Comparison of ENCODE assay signal across 17 mouse cellular contexts in the genomic region with DNA sequence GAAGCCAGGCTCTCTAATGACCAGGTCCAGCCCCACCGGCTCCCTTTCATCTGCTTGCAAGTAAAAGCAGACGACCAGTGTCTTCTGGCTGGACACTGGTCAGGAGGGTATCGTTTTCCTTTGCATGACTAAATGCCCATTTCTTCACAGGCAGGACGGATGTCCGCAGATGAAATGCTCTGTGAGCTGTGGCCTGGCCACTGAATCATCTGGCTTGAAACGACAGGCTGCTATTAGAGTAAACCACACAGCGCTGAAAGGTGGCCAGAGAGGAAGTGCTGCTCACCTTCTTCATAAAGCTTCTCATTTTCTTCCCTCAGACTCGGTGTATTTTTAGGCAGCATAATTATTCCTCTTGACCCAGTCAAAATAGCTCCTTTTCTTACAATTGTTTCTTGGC. TPM values are rescaled to one million over a fixed set of nuclear protein-coding genes. Genes with fewer than 3 reads are reported as not detected.
DNase-seq lines count a peak whose midpoint lies in the region; ATAC-seq and TF ChIP-seq lines count a peak whose summit lies in the region.
"Had no signal": no experiment of that assay in that cellular context is flagged by ENCODE, and none has a peak within 500 bp of the region (broad histone marks: within the 10 kb centered on the region; RNA-seq: fewer than 3 reads in every experiment).

No protein-coding gene starts in this region.

- ATAC-seq in limb, embryonic 13.5 days (ENCODE audit: low FRiP score, low read depth): no peak
- ATAC-seq: forebrain, embryonic 14.5 days; liver, embryonic 12.5 days had no signal

- H3K9ac ChIP-seq in limb, embryonic 13.5 days: no peak overlapping the region
- no peak overlapping the region for H3K9ac ChIP-seq in CH12.LX (ENCODE audit: insufficient read depth, low read depth)
- H3K9ac ChIP-seq: hindbrain, embryonic 12.5 days; liver, embryonic 12.5 days; midbrain, embryonic 12.5 days had no signal

- H3K79me2 ChIP-seq in CH12.LX (replicated peaks; ENCODE audit: control insufficient read depth, extremely low read depth, insufficient read depth, poor library complexity, severe bottlenecking) (no peaks in the 10 kb centered on the region), myocyte (ENCODE audit: control insufficient read depth, insufficient read depth) (no peaks in the 10 kb centered on the region)

- H3K9me3 ChIP-seq in limb, embryonic 13.5 days: no peaks in the 10 kb centered on the region
- no peaks in the 10 kb centered on the region for H3K9me3 ChIP-seq in limb, embryonic 10.5 days (replicated peaks)
- H3K9me3 ChIP-seq in CH12.LX (replicated peaks; ENCODE audit: low read length): no peaks in the 10 kb centered on the region
- H3K9me3 ChIP-seq: G1E; hindbrain, embryonic 12.5 days; liver, embryonic 12.5 days; midbrain, embryonic 12.5 days had no signal

- TF ChIP-seq EP300 in CH12.LX (IDR thresholded peaks at IDR 0.05; ENCODE audit: low read length): 0 out of 2 replicates have a peak, but pooled peaks have one; percentile 12

- peaks cover 9% of the 10 kb centered on the region for H3K4me1 ChIP-seq in limb, embryonic 13.5 days
- H3K4me1 ChIP-seq in limb, embryonic 10.5 days: peaks cover 19% of the 10 kb centered on the region
- peaks cover 5 to 8% of the 10 kb centered on the region in 2 experiments; a peak in 2 of 4 replicates for H3K4me1 ChIP-seq in CH12.LX (ENCODE audit: control insufficient read depth in 1 of 2, insufficient read depth in 2 of 2)
- peaks cover 27% of the 10 kb centered on the region for H3K4me1 ChIP-seq in embryonic fibroblast, embryonic 13.5 days (ENCODE audit: control insufficient read depth, insufficient read depth, low read length)
- H3K4me1 ChIP-seq: liver, embryonic 12.5 days; midbrain, embryonic 12.5 days had no signal

- TF ChIP-seq CTCF in CH12.LX (conservative IDR thresholded peaks at IDR 0.05 in 1 of 2, IDR thresholded peaks at IDR 0.05 in 1 of 2; ENCODE audit: low read depth in 2 of 2, low read length in 2 of 2): no peak
- TF ChIP-seq CTCF in embryonic fibroblast, embryonic 13.5 days (IDR thresholded peaks at IDR 0.05; ENCODE audit: borderline replicate concordance, insufficient read depth, low read length): no peak

- no peak for DNase-seq in limb, embryonic 10.5 days (ENCODE audit: low spot score)
- DNase-seq in CH12.LX (ENCODE audit: extremely low read depth): no peak
- DNase-seq in right cerebral cortex, adult 18-20 months: no peak
- DNase-seq in cerebellum, postnatal 36 days: no peak
- no peak for DNase-seq in left cerebral cortex, adult 8-10 months (ENCODE audit: low spot score in 2 of 2)
- DNase-seq: cerebellum, adult 9-10 months; gastrocnemius, postnatal 10 days; lung, postnatal 10 days; thymus, postnatal 4 days had no signal

- TF ChIP-seq RAD21 in CH12.LX (IDR thresholded peaks at IDR 0.05; ENCODE audit: low read depth, low read length): no peak

- peaks cover 1% of the 10 kb centered on the region; the same call in 1 of the 2 replicates for H3K27me3 ChIP-seq in limb, embryonic 13.5 days
- no peaks in the 10 kb centered on the region for H3K27me3 ChIP-seq in limb, embryonic 10.5 days (ENCODE audit: low read depth, poor library complexity, severe bottlenecking)
- H3K27me3 ChIP-seq in CH12.LX (replicated peaks) (peaks cover 2% of the 10 kb centered on the region), myocyte (ENCODE audit: control insufficient read depth, insufficient read depth, insufficient read length) (no peaks in the 10 kb centered on the region)
- H3K27me3 ChIP-seq: midbrain, embryonic 12.5 days had no signal

- peak overlapping the region; percentile 21; the same call in 1 of the 2 replicates for H3K4me2 ChIP-seq in limb, embryonic 13.5 days (replicated peaks)
- peak overlapping the region; percentile 2; the same call in 1 of the 2 replicates for H3K4me2 ChIP-seq in CH12.LX (ENCODE audit: insufficient read depth, low read depth, poor library complexity, severe bottlenecking)
- peak overlapping the region; percentile 91 for H3K4me2 ChIP-seq in myocyte (ENCODE audit: low read depth)
- H3K4me2 ChIP-seq: hindbrain, embryonic 12.5 days; liver, embryonic 12.5 days; midbrain, embryonic 12.5 days had no signal

- 42% methylated on average over 8 of the region's 8 CpGs for WGBS in limb, embryonic 13.5 days
- WGBS in limb, embryonic 10.5 days: 54% methylated on average over 8 of the region's 8 CpGs

- no peak overlapping the region for H3ac ChIP-seq in myocyte (ENCODE audit: control insufficient read depth, insufficient read length)

- TF ChIP-seq POLR2A in CH12.LX (IDR thresholded peaks at IDR 0.05; ENCODE audit: low read depth, low read length) (no peak), myocyte (IDR thresholded peaks at IDR 0.05; ENCODE audit: insufficient read length, low read depth) (no peak)
- TF ChIP-seq POLR2A in embryonic fibroblast, embryonic 13.5 days (IDR thresholded peaks at IDR 0.05; ENCODE audit: low read depth, low read length): no peak

- 0 out of 2 replicates have a peak overlapping the region, but pooled peaks have one; percentile 33 for H3K27ac ChIP-seq in limb, embryonic 13.5 days
- no peak overlapping the region for H3K27ac ChIP-seq in limb, embryonic 10.5 days
- no peak overlapping the region for H3K27ac ChIP-seq in CH12.LX (ENCODE audit: insufficient read depth, low read depth)
- peak overlapping the region; percentile 79 for H3K27ac ChIP-seq in embryonic fibroblast, embryonic 13.5 days (ENCODE audit: insufficient read depth, low read length)
- H3K27ac ChIP-seq: hindbrain, embryonic 12.5 days; liver, embryonic 12.5 days; midbrain, embryonic 12.5 days had no signal

- in situ Hi-C loops in CH12.LX (cut with MboI; ENCODE audit: low pct_ligation_motif_present, low pct_unique_long_range_greater_than_20kb, low sequenced_read_pairs): no loop called here

- dilution Hi-C loops in CH12.LX (cut with MboI; ENCODE audit: extremely low pct_ligation_motif_present, extremely low pct_unique_long_range_greater_than_20kb, low sequenced_read_pairs): no loop called here

- H3K36me3 ChIP-seq in limb, embryonic 13.5 days: no peaks in the 10 kb centered on the region
- H3K36me3 ChIP-seq in limb, embryonic 10.5 days: no peaks in the 10 kb centered on the region
- H3K36me3 ChIP-seq in CH12.LX (replicated peaks in 1 of 2; ENCODE audit: control insufficient read depth in 1 of 2, insufficient read depth in 1 of 2, low read length in 1 of 2) (no peaks in the 10 kb centered on the region), myocyte (ENCODE audit: control insufficient read depth, insufficient read depth) (no peaks in the 10 kb centered on the region)
- H3K36me3 ChIP-seq: G1E; hindbrain, embryonic 12.5 days; liver, embryonic 12.5 days; midbrain, embryonic 12.5 days had no signal

- H3K4me3 ChIP-seq in limb, embryonic 13.5 days: no peak overlapping the region
- H3K4me3 ChIP-seq in limb, embryonic 10.5 days: no peak overlapping the region
- H3K4me3 ChIP-seq in CH12.LX (replicated peaks in 1 of 3; ENCODE audit: low read depth in 2 of 3, low read length in 2 of 3, poor library complexity in 1 of 3) (no peak overlapping the region), myocyte (peak overlapping the region; percentile 5)
- H3K4me3 ChIP-seq in embryonic fibroblast, embryonic 13.5 days (ENCODE audit: insufficient read depth, low read length): no peak overlapping the region
- H3K4me3 ChIP-seq: hindbrain, embryonic 12.5 days; liver, embryonic 12.5 days; midbrain, embryonic 12.5 days had no signal

TF ChIP-seq in CH12.LX, 34 proteins besides CTCF, POLR2A, EP300 and RAD21 (continues in another document):
- TF ChIP-seq GABPA (IDR thresholded peaks at IDR 0.05; ENCODE audit: insufficient replicate concordance, low read depth, low read length) (no peak), ZC3H11A (IDR thresholded peaks at IDR 0.05; ENCODE audit: low read depth, low read length) (no peak), ELF1 (IDR thresholded peaks at IDR 0.05; ENCODE audit: low read depth, low read length) (no peak), ZNF384 (IDR thresholded peaks at IDR 0.05; ENCODE audit: low read depth, low read length) (no peak), SMC3 (IDR thresholded peaks at IDR 0.05; ENCODE audit: low read depth, low read length) (no peak), MAFK (IDR thresholded peaks at IDR 0.05; ENCODE audit: insufficient replicate concordance, low read length) (no peak), MAZ (IDR thresholded peaks at IDR 0.05; ENCODE audit: low read depth, low read length) (no peak), ZKSCAN1 (IDR thresholded peaks at IDR 0.05; ENCODE audit: borderline replicate concordance, low read depth, low read length) (no peak)

TF ChIP-seq in myocyte, 11 proteins besides CTCF, POLR2A, EP300 and RAD21:
- TF ChIP-seq MAX (IDR thresholded peaks at IDR 0.05; ENCODE audit: low read depth): no peak
- TF ChIP-seq POLR2AphosphoS2 (IDR thresholded peaks at IDR 0.05; ENCODE audit: insufficient read length, low read depth): no peak
- peak; percentile 52; the same call in 1 of the 2 replicates for TF ChIP-seq CEBPB (IDR thresholded peaks at IDR 0.05; ENCODE audit: insufficient read depth, poor library complexity, severe bottlenecking)

RNA-seq across cellular contexts. Expression of a gene that starts 27.4 kb away (rescaled TPM):
- polyA plus RNA-seq in limb, embryonic 13.5 days (2015; fragmentation: Nextera tagmentation; extraction: Ambion mirVana): 19.6 TPM in 2 replicates
- polyA plus RNA-seq in limb, embryonic 10.5 days (2016; fragmentation: Nextera tagmentation; extraction: Ambion mirVana): 20.3 and 20.9 TPM in 2 replicates
- total RNA-seq in CH12.LX (2012; rRNA removed): 12.6 and 14.2 TPM in 2 replicates
- 12.7 and 13.3 TPM in 2 replicates for total RNA-seq in CH12.LX (2014; rRNA removed)
- polyA plus RNA-seq in CH12.LX (2012; ENCODE audit: insufficient read length, low read depth): 11.9 and 16.9 TPM in 2 replicates
- polyA plus RNA-seq in embryonic fibroblast, embryonic 13.5 days (2011; ENCODE audit: insufficient read length, low read depth, missing spikeins): 25.7 and 34.1 TPM in 2 replicates
- 16.9 TPM for polyA plus RNA-seq in myocyte (2012; fragmentation: generic; extraction: Trizol)
- 10 to 100 TPM; 45.3 to 49.9 (median 48.9) TPM for total RNA-seq in left cerebral cortex, adult 8-10 months (2022)

RNA-seq across cellular contexts. Expression of a gene that starts 40.2 kb away (rescaled TPM):
- 25.0 and 25.1 TPM in 2 replicates for polyA plus RNA-seq in limb, embryonic 13.5 days (2015; fragmentation: Nextera tagmentation; extraction: Ambion mirVana)
- polyA plus RNA-seq in limb, embryonic 10.5 days (2016; fragmentation: Nextera tagmentation; extraction: Ambion mirVana): 34.3 and 37.1 TPM in 2 replicates
- total RNA-seq in CH12.LX (2012; rRNA removed): 2.6 and 2.9 TPM in 2 replicates
- 1.4 and 1.8 TPM in 2 replicates for total RNA-seq in CH12.LX (2014; rRNA removed)
- polyA plus RNA-seq in CH12.LX (2012; ENCODE audit: insufficient read length, low read depth): 4.7 and 4.8 TPM in 2 replicates
- 16.7 and 17.4 TPM in 2 replicates for polyA plus RNA-seq in embryonic fibroblast, embryonic 13.5 days (2011; ENCODE audit: insufficient read length, low read depth, missing spikeins)
- 6.4 TPM for polyA plus RNA-seq in myocyte (2012; fragmentation: generic; extraction: Trizol)
- 10 to 100 TPM; 23.8 to 34.0 (median 26.8) TPM for total RNA-seq in left cerebral cortex, adult 8-10 months (2022)

Comparison
In these comparisons a context has a peak if more than half of its experiments do, and no peak if none do; other contexts are left out.
1. H3K27ac ChIP-seq: peak in limb, embryonic 13.5 days (single experiment) and embryonic fibroblast, embryonic 13.5 days (single experiment); none in limb, embryonic 10.5 days (single experiment) and CH12.LX (single experiment).
2. H3K4me2 ChIP-seq: peak in every context shown above with its lines; median percentile 91 in myocyte; 21 in limb, embryonic 13.5 days; 2 in CH12.LX.